Mouse (Mus musculus): ENCODE data around the gene B3gnt8. TPM values are rescaled to one million over a fixed set of nuclear protein-coding genes. Genes with fewer than 3 reads are reported as not detected.
"Not testable (repeated sequence)": the region's sequence is repeated elsewhere in the genome, so short reads cannot be mapped to it uniquely, and the experiment has no call there.

Gene B3gnt8
- polyA plus RNA-seq (2012; rRNA removed), result 0.42 and 0.73 TPM in 2 replicates

DNA sequence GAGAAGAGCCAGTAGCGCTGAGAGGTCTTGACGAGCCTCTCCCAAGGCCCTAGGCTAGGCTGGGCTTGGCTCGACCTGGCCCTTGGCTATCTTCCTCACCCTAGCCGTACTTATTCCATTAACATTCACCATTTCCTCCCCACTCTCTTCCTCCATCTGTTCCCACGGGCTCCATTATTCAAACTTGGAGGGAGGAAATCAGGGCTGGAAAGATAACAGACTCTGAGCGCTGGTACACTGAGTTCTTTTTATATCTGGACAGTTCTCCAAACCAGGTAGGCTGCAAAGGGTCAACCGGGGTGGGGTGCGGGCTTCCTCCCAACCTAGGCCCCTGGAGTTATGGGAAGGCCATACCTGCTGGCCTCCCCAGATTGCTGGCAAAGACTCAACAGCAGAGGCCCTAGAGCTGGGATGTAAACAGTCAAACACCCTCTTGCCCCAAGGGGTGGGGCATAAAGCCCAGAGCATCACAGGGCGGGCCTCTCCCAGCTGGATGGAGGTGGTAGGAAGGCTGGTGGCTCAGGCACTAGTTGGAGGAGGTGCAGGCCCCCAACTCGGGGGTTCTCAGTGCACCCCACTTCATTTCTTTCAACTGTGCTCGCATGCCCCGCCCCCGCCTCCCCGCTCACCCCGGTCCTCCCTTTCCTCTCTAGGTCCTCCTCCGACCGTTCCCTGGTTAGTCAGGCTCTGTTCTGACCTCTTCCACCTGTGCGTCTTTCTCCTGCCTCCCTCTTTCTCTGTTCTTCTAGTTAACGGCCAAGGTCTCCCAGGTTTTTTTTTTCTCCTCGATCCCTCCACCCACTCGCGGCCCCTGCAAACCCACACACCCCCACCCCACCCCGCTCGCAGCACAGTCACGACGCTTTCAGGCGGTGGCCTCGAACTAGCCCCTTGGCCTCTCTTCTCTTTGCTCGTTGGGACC lies at the start of gene B3gnt8:
B3gnt8 (plus strand) TSS at position 146 of the 922 bp plus-strand sequence.
- no peak within 1 kb of the TSS for H3K27ac ChIP-seq (ENCODE audit: insufficient read depth, low read length)
- TF ChIP-seq POLR2A (IDR thresholded peaks at IDR 0.05; ENCODE audit: extremely low read depth, insufficient read depth, low read length) (no peak), CTCF (IDR thresholded peaks at IDR 0.05; ENCODE audit: extremely low read depth, insufficient read depth, low read length) (no peak)

GRCm38 (mm10) chr7:25576793-25577437 lies 49.5 kb upstream of the B3gnt8 start:
- H3K27ac ChIP-seq (ENCODE audit: insufficient read depth, low read length); H3K4me3 ChIP-seq (ENCODE audit: insufficient read depth, low read length); H3K4me1 ChIP-seq (ENCODE audit: control insufficient read depth, insufficient read depth, low read length): not testable (repeated sequence)

More for the DNA sequence above, at the start of gene B3gnt8:
- Histone ChIP-seq H3K4me3 (ENCODE audit: insufficient read depth, low read length) (peak within 1 kb of the TSS; percentile 14; the same call in 1 of the 2 replicates), H3K4me1 (ENCODE audit: control insufficient read depth, insufficient read depth, low read length) (no peaks in the 10 kb centered on the region)

- Histone ChIP-seq H3K4me3 (ENCODE audit: insufficient read depth, low read length) (no peak overlapping the region), H3K27ac (ENCODE audit: insufficient read depth, low read length) (no peak overlapping the region), H3K4me1 (ENCODE audit: control insufficient read depth, insufficient read depth, low read length) (no peaks in the 10 kb centered on the region)
- TF ChIP-seq POLR2A (IDR thresholded peaks at IDR 0.05; ENCODE audit: extremely low read depth, insufficient read depth, low read length) (no peak), CTCF (IDR thresholded peaks at IDR 0.05; ENCODE audit: extremely low read depth, insufficient read depth, low read length) (no peak)
Observed at GRCm38 (mm10) chr7:25579441-25579840, 47.0 kb upstream of the B3gnt8 start.

GRCm38 (mm10) chr7:25582301-25582810 lies 44.1 kb upstream of the B3gnt8 start:
- Histone ChIP-seq H3K4me3 (ENCODE audit: insufficient read depth, low read length) (no peak overlapping the region), H3K4me1 (ENCODE audit: control insufficient read depth, insufficient read depth, low read length) (no peaks in the 10 kb centered on the region), H3K27ac (ENCODE audit: insufficient read depth, low read length) (no peak overlapping the region)
- no peak for TF ChIP-seq CTCF (IDR thresholded peaks at IDR 0.05; ENCODE audit: extremely low read depth, insufficient read depth, low read length)
- TF ChIP-seq POLR2A (IDR thresholded peaks at IDR 0.05; ENCODE audit: extremely low read depth, insufficient read depth, low read length), result no peak

- Histone ChIP-seq H3K4me1 (ENCODE audit: control insufficient read depth, insufficient read depth, low read length) (no peaks in the 10 kb centered on the region), H3K4me3 (ENCODE audit: insufficient read depth, low read length) (no peak overlapping the region), H3K27ac (ENCODE audit: insufficient read depth, low read length) (no peak overlapping the region)
- TF ChIP-seq POLR2A (IDR thresholded peaks at IDR 0.05; ENCODE audit: extremely low read depth, insufficient read depth, low read length) (no peak), CTCF (IDR thresholded peaks at IDR 0.05; ENCODE audit: extremely low read depth, insufficient read depth, low read length) (no peak)
Observed at GRCm38 (mm10) chr7:25584651-25585050, 41.8 kb upstream of the B3gnt8 start.

DNA sequence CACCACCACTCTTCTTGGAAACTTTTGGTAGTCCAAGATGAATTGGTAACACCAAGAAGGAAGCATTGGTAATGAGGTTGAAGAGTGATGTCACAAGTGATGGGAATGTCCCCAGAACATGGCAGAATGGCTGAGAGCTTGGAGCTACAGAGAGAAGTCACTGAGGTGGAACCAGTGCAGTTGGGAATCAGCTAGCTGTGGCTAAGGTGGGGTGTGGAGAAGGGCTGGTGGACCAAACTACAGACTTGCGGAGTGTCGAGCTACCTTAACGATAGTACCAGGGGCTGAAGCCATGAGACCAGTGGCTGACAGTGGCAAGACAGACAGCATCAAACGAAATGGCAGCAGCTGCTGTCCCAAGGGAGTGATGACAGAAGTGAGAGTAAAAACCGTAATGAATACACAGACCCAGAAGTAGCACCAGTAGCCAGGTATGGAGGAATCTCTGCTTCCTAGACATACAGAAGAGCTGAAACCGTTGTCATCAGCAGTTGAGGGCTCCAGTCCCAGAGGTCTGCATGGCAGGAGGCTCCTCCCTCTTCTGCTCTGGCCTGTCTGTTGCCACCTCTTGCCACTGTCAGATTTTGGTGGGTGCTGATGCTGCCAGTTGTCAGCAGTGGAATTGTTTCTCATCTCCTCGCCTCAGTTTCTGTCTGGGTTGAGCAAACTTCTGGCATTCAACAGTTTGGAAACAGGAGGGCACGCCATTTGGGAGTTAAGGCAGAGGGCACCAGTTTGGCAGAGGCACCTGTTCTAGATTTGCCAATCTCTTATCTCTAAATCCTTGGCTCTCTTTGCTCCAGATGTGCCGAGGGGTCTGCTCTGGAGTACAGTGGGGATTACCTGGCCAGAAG lies 40.9 kb upstream of the B3gnt8 start:
- no peak overlapping the region for H3K27ac ChIP-seq (ENCODE audit: insufficient read depth, low read length)
- H3K4me1 ChIP-seq (ENCODE audit: control insufficient read depth, insufficient read depth, low read length), result no peaks in the 10 kb centered on the region
- no peak for TF ChIP-seq POLR2A (IDR thresholded peaks at IDR 0.05; ENCODE audit: extremely low read depth, insufficient read depth, low read length)
- H3K4me3 ChIP-seq (ENCODE audit: insufficient read depth, low read length), result no peak overlapping the region

- Histone ChIP-seq H3K4me1 (ENCODE audit: control insufficient read depth, insufficient read depth, low read length) (no peaks in the 10 kb centered on the region), H3K27ac (ENCODE audit: insufficient read depth, low read length) (no peak overlapping the region), H3K4me3 (ENCODE audit: insufficient read depth, low read length) (no peak overlapping the region)
- TF ChIP-seq CTCF (IDR thresholded peaks at IDR 0.05; ENCODE audit: extremely low read depth, insufficient read depth, low read length) (no peak), POLR2A (IDR thresholded peaks at IDR 0.05; ENCODE audit: extremely low read depth, insufficient read depth, low read length) (no peak)
Observed at GRCm38 (mm10) chr7:25591226-25591625, 35.2 kb upstream of the B3gnt8 start.

DNA sequence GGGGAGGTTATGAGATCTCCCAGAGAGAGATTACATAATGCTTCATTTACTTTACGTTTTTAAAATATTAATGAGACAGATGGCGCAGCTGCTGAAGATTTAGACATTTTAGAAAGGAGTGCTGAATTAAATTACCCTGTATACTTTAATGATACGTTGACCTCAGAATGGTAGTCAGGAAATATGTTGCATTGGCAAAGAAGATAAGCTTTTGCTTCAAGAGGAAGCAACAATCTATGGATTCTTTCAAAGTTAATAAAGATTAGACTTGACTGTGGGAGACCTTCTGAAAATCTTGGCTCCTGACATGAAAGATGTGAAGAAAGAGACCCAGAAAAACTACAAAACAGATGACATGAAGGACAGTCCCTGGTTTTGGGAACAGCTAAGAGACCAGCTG lies 32.6 kb upstream of the B3gnt8 start:
- TF ChIP-seq CTCF (IDR thresholded peaks at IDR 0.05; ENCODE audit: extremely low read depth, insufficient read depth, low read length), result no peak
- TF ChIP-seq POLR2A (IDR thresholded peaks at IDR 0.05; ENCODE audit: extremely low read depth, insufficient read depth, low read length), result no peak
- no peak overlapping the region for H3K27ac ChIP-seq (ENCODE audit: insufficient read depth, low read length)
- no peak overlapping the region for H3K4me3 ChIP-seq (ENCODE audit: insufficient read depth, low read length)
- no peaks in the 10 kb centered on the region for H3K4me1 ChIP-seq (ENCODE audit: control insufficient read depth, insufficient read depth, low read length)

GRCm38 (mm10) chr7:25599663-25600062 lies 26.8 kb upstream of the B3gnt8 start:
- 0 out of 2 replicates have a peak, but pooled peaks cover 2% of the 10 kb centered on the region for H3K4me1 ChIP-seq (ENCODE audit: control insufficient read depth, insufficient read depth, low read length)
- H3K27ac ChIP-seq (ENCODE audit: insufficient read depth, low read length), result no peak overlapping the region
- no peak overlapping the region for H3K4me3 ChIP-seq (ENCODE audit: insufficient read depth, low read length)
- TF ChIP-seq POLR2A (IDR thresholded peaks at IDR 0.05; ENCODE audit: extremely low read depth, insufficient read depth, low read length) (no peak), CTCF (IDR thresholded peaks at IDR 0.05; ENCODE audit: extremely low read depth, insufficient read depth, low read length) (peak; percentile 70)
